Mouse (Mus musculus) megakaryocyte progenitor cell, adult 5-6 weeks (primary cell): Measurements from ENCODE around the gene Arhgap42. TPM values are rescaled to one million over a fixed set of nuclear protein-coding genes. Genes with fewer than 3 reads are reported as not detected.

Experiments
- ATAC-seq: replicated peaks from 2 replicates; pipeline ENCODE4 v1.8.0; 2016; ENCODE audit warnings: mild to moderate bottlenecking, moderate TSS enrichment, inconsistent platforms; ENCODE audit not compliant: poor library complexity
- total RNA-seq, 2 experiments: library from RNA; stranded (forward) in 1 of 2; stranded (reverse) in 1 of 2; fragments of 157-497, 149-512 nt in 1 of 2; fragments of 200-1000 nt in 1 of 2; gene quantifications; 2 replicates each; pipeline versions ENCODE4 v1.2.3 to v1.2.4; 2015 to 2017

Arhgap42 gene
- total RNA-seq, 2 experiments from 2014 or later: 0.12 TPM; not detected in 1

GRCm38 (mm10) chr9:9211411-9212087 is 27.4 kb downstream of the Arhgap42 start:
- no peak for ATAC-seq

GRCm38 (mm10) chr9:9210464-9210863 is 28.4 kb downstream of the Arhgap42 start:
- no peak for ATAC-seq

- no peak for ATAC-seq
These were observed 30.7 kb downstream of the Arhgap42 start for GRCm38 (mm10) chr9:9208205-9208604.

- ATAC-seq: no peak
These were observed 31.6 kb downstream of the Arhgap42 start for GRCm38 (mm10) chr9:9207251-9207650.

GRCm38 (mm10) chr9:9200827-9201388 is 38.0 kb downstream of the Arhgap42 start:
- ATAC-seq: no peak

- no peak for ATAC-seq
These were observed 39.6 kb downstream of the Arhgap42 start for GRCm38 (mm10) chr9:9199170-9199841.

- no peak for ATAC-seq
These were observed 40.3 kb downstream of the Arhgap42 start for GRCm38 (mm10) chr9:9198645-9199044.

GRCm38 (mm10) chr9:9196046-9196445 is 42.9 kb downstream of the Arhgap42 start:
- no peak for ATAC-seq

GRCm38 (mm10) chr9:9194496-9194895 is 44.4 kb downstream of the Arhgap42 start:
- no peak for ATAC-seq

GRCm38 (mm10) chr9:9192716-9193115 is 46.2 kb downstream of the Arhgap42 start:
- no peak for ATAC-seq

GRCm38 (mm10) chr9:9190835-9191234 is 48.1 kb downstream of the Arhgap42 start:
- ATAC-seq: no peak

- ATAC-seq: no peak
These were observed 50.7 kb downstream of the Arhgap42 start for GRCm38 (mm10) chr9:9188167-9188566.

GRCm38 (mm10) chr9:9177745-9178144 is 61.2 kb downstream of the Arhgap42 start:
- no peak for ATAC-seq

GRCm38 (mm10) chr9:9174924-9175323 is 64.0 kb downstream of the Arhgap42 start:
- ATAC-seq: no peak

GRCm38 (mm10) chr9:9174206-9174605 is 64.7 kb downstream of the Arhgap42 start:
- ATAC-seq: no peak

- ATAC-seq: no peak
These were observed 65.8 kb downstream of the Arhgap42 start for GRCm38 (mm10) chr9:9173091-9173490.

- no peak for ATAC-seq
These were observed 67.6 kb downstream of the Arhgap42 start for GRCm38 (mm10) chr9:9171146-9171816.

GRCm38 (mm10) chr9:9165641-9166063 is 73.2 kb downstream of the Arhgap42 start:
- no peak for ATAC-seq

- no peak for ATAC-seq
These were observed 78.2 kb downstream of the Arhgap42 start for GRCm38 (mm10) chr9:9160736-9161135.

- ATAC-seq: no peak
These were observed 80.7 kb downstream of the Arhgap42 start for GRCm38 (mm10) chr9:9158241-9158640.

GRCm38 (mm10) chr9:9157425-9157824 is 81.5 kb downstream of the Arhgap42 start:
- no peak for ATAC-seq

- ATAC-seq: no peak
These were observed 84.3 kb downstream of the Arhgap42 start for GRCm38 (mm10) chr9:9154636-9155035.
